Mouse (Mus musculus): ENCODE data around the gene Rapgef2.

DNA sequence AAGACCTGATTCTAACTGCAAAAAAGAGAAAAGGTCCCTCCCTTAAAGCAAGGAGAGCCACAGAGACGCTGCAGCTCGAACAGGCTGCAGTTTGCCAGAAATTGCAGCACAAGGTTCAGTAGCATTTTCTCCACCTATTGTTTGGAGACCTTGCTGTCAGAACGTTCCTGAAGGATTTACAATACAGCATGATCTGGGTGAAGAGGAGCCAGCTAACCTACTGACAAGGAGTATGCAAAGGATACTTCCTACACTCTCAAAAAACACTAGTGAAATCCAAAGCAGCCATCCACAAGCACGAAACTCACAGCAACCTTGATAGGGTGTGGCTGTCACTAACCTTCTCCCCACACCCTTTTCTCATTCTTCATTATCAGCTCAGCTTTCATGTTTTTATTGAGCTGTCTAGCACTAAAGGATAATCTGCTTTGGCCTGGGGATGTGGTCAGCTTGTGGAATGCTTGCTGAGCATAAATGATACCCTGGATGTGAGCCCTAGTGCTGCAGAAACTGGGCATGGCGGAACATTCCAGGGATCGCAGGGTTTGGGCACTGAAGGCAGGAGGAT is 124.4 kb downstream of the Rapgef2 start:
- TF ChIP-seq CTCF (IDR thresholded peaks at IDR 0.05; ENCODE audit: borderline replicate concordance, control insufficient read depth, extremely low read depth, insufficient read depth, low read length, poor library complexity) (no peak), POLR2A (IDR thresholded peaks at IDR 0.05; ENCODE audit: control insufficient read depth, extremely low read depth, insufficient read depth, low read length, poor library complexity) (no peak)

Measured in thymus, adult 2 months (tissue).